Mouse (Mus musculus): ENCODE results near the gene Trip13.

DNA sequence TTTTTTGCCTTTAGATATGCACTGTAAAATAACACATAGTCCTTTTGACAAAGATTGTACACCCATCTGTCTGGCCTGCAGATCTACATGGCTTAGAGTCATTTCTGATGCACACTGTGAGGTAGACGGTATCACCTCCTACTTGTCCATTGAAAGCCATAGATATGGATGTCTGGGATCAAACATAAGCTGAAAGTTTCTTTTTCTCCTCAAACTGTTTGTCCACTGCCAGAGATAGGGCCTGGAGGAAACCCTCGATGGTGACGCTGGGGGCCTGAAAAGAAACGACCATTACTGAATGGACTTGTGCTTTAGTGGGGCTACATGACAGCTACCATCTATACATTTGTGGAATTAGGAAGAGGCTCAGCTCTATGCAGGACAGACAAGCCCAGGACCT lies 24.5 kb downstream of the Trip13 start:
- TF ChIP-seq CTCF (IDR thresholded peaks at IDR 0.05; ENCODE audit: extremely low read depth, insufficient read length, insufficient replicate concordance, low read depth, low read length) (no peak), POLR2A (IDR thresholded peaks at IDR 0.05; ENCODE audit: low read depth, low read length) (no peak)
